Mouse (Mus musculus): Measurements from ENCODE around the gene Bdnf. TPM values are rescaled to one million over a fixed set of nuclear protein-coding genes. Genes with fewer than 3 reads are reported as not detected.

The Bdnf gene
- polyA plus RNA-seq, 1 experiment from 2014 or later, result 3.4 TPM

- 63% methylated on average over 6 of the region's 6 CpGs for WGBS
These were observed 51.3 kb downstream of the Bdnf start for GRCm38 (mm10) chr2:109725831-109726230.

GRCm38 (mm10) chr2:109729221-109729620 is 54.7 kb downstream of the Bdnf start:
- peaks cover 20% of the 10 kb centered on the region for H3K4me1 ChIP-seq
- WGBS, result 91% methylated on average over 1 of the region's 1 CpGs
- H3K27ac ChIP-seq (replicated peaks), result no peak overlapping the region
- H3K4me3 ChIP-seq, result no peak overlapping the region
- H3K27me3 ChIP-seq (replicated peaks; ENCODE audit: low read depth, poor library complexity, severe bottlenecking), result no peaks in the 10 kb centered on the region
- no peaks in the 10 kb centered on the region for H3K9me3 ChIP-seq
- no peak for DNase-seq (ENCODE audit: low spot score)
- H3K36me3 ChIP-seq (replicated peaks), result no peaks in the 10 kb centered on the region

More at GRCm38 (mm10) chr2:109725831-109726230, 51.3 kb downstream of the Bdnf start:
- no peak overlapping the region for H3K27ac ChIP-seq (replicated peaks)
- H3K4me1 ChIP-seq, result peaks cover 6% of the 10 kb centered on the region
- H3K27me3 ChIP-seq (replicated peaks; ENCODE audit: low read depth, poor library complexity, severe bottlenecking), result no peaks in the 10 kb centered on the region
- no peak overlapping the region for H3K4me3 ChIP-seq
- peaks cover 8% of the 10 kb centered on the region for H3K36me3 ChIP-seq (replicated peaks)
- H3K9me3 ChIP-seq, result no peaks in the 10 kb centered on the region
- DNase-seq (ENCODE audit: low spot score), result no peak

DNA sequence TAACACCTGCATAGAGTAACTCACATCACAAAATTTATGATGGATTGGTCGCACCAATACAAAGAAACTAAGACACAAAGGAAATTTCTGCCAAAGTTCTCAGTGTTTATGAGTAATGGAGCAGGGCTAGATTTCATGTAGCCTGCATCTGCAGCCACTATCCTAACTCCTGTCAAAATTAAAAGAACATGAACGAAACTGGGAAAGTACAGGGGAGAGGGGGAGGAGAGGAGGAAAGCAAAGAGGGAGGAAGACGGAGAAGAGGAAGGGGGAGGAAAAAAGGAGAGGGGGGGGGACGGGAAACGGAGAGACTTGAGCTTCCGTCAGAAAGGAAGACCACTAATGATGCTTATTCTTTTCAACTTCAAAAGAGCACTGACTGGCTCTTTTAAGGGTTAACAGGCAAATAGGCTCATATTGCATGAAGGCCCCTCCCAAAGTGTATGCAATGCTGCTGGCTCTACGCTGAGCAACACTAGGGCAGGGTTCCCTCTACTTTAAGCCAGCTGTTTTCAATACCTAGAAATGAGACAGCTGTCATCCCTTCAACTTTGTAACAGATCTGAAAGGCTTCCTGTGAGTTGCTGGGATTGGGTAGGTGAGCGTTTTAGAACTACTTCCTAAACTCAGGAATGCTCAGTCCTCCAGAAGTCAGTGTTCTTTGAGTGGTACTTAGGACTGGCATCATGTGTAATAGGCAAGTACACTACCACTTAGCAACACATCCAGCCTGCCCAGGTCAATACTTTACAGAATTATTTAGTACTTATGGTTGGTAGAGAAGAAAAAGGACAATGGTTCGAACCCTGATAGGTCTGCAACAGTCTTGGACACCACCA is 58.9 kb downstream of the Bdnf start:
- H3K36me3 ChIP-seq (replicated peaks), result no peaks in the 10 kb centered on the region
- H3K9me3 ChIP-seq, result no peaks in the 10 kb centered on the region
- peaks cover 31% of the 10 kb centered on the region for H3K4me1 ChIP-seq
- H3K27ac ChIP-seq (replicated peaks), result peak overlapping the region; percentile 35; the same call in 1 of the 2 replicates
- 47% methylated on average over 9 of the region's 9 CpGs for WGBS
- no peaks in the 10 kb centered on the region for H3K27me3 ChIP-seq (replicated peaks; ENCODE audit: low read depth, poor library complexity, severe bottlenecking)
- DNase-seq (ENCODE audit: low spot score), result peak; percentile 32
- H3K4me3 ChIP-seq, result no peak overlapping the region

DNA sequence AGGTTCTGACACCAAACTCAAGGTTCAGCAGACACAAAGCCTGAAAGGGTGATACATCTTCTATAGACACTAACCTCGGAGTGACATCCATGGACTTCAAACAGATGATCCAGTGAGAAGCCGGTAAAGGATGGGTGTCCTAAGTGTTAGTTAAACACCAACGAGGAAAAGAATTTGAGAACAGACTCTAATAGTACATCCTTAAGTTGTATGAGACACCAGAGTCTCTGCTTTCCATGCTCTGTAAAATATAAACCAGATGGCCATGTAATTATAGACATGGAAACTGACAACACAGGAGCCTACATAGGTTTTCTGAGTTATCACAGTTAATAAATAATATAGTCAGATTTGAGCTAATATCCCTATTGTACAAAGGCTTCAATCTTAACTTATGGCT is 59.7 kb downstream of the Bdnf start:
- Histone ChIP-seq H3K4me3 (no peak overlapping the region), H3K4me1 (peaks cover 31% of the 10 kb centered on the region), H3K27me3 (replicated peaks; ENCODE audit: low read depth, poor library complexity, severe bottlenecking) (no peaks in the 10 kb centered on the region), H3K36me3 (replicated peaks) (no peaks in the 10 kb centered on the region), H3K9me3 (no peaks in the 10 kb centered on the region), H3K27ac (replicated peaks) (no peak overlapping the region)
- 88% methylated on average over 3 of the region's 3 CpGs for WGBS
- no peak for DNase-seq (ENCODE audit: low spot score)

DNA sequence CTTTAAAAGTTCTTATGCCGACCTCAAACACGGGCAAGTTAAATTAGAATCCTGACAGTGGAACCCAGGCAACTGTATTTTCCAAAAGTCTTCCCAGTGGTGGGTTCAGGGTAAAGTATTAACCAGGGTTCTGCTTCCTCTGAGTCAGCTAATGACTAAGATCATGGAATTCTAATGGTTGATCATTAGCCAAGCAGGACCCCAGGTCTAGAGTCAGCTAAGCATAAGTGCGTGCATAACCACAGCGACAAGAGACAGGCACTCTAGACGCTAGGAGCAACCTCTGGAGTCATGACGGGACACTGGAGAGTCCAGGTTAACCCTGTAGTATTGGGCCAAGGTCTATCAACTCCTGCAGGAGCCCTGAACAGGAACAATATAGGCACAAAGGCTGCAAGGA is 60.2 kb downstream of the Bdnf start:
- H3K4me3 ChIP-seq, result no peak overlapping the region
- no peak for DNase-seq (ENCODE audit: low spot score)
- H3K27ac ChIP-seq (replicated peaks), result peak overlapping the region; percentile 24; the same call in 1 of the 2 replicates
- H3K4me1 ChIP-seq, result peaks cover 31% of the 10 kb centered on the region
- H3K36me3 ChIP-seq (replicated peaks), result no peaks in the 10 kb centered on the region
- no peaks in the 10 kb centered on the region for H3K9me3 ChIP-seq
- H3K27me3 ChIP-seq (replicated peaks; ENCODE audit: low read depth, poor library complexity, severe bottlenecking), result no peaks in the 10 kb centered on the region
- WGBS, result 93% methylated on average over 6 of the region's 6 CpGs

- 50% methylated on average over 7 of the region's 7 CpGs for WGBS
- no peak overlapping the region for H3K27ac ChIP-seq (replicated peaks)
- no peak for DNase-seq (ENCODE audit: low spot score)
- H3K27me3 ChIP-seq (replicated peaks; ENCODE audit: low read depth, poor library complexity, severe bottlenecking), result no peaks in the 10 kb centered on the region
- peaks cover 31% of the 10 kb centered on the region for H3K4me1 ChIP-seq
- no peaks in the 10 kb centered on the region for H3K36me3 ChIP-seq (replicated peaks)
- no peak overlapping the region for H3K4me3 ChIP-seq
- H3K9me3 ChIP-seq, result no peaks in the 10 kb centered on the region
These were observed 60.8 kb downstream of the Bdnf start for GRCm38 (mm10) chr2:109735347-109735746.

DNA sequence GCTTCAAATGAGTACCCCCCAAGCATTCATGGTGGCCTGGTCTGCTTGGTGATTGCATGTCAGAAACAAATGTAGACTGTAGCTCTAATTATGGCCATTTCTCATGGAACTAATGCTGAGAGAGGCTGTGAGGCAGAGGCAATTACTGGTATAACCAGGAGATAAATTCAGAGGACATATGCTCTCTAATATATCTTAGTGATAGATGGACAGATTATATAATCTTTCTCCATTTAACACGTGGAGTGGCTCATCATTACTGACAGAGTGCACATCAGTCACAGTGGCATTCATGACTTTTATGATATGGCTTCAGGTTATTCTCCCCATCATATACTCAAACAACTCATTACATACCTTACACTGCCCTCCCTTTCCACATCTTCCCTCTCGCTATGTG is 61.8 kb downstream of the Bdnf start:
- WGBS, result 88% methylated on average over 2 of the region's 2 CpGs
- H3K9me3 ChIP-seq, result no peaks in the 10 kb centered on the region
- no peak overlapping the region for H3K27ac ChIP-seq (replicated peaks)
- H3K4me1 ChIP-seq, result peaks cover 31% of the 10 kb centered on the region
- H3K4me3 ChIP-seq, result no peak overlapping the region
- no peaks in the 10 kb centered on the region for H3K36me3 ChIP-seq (replicated peaks)
- no peak for DNase-seq (ENCODE audit: low spot score)
- H3K27me3 ChIP-seq (replicated peaks; ENCODE audit: low read depth, poor library complexity, severe bottlenecking), result no peaks in the 10 kb centered on the region

DNA sequence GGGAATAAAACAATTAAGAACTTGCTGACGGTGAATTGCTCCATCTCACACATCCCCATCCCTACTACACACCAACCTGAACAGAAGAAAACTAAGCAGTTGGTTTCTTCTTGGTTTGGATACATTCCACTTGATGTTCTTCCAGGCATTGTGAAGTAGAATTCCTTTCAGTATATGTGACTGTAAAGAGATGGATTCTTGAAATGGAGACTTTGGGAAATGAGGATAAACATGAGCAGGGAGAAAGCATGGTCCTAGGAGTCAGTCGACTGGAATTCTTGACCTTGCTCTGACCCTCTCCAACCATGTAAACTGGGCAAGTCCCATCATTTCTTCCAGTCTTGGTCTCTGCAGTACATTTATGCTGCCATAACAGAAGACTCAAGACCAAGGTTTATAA is 63.8 kb downstream of the Bdnf start:
- H3K36me3 ChIP-seq (replicated peaks), result no peaks in the 10 kb centered on the region
- no peaks in the 10 kb centered on the region for H3K27me3 ChIP-seq (replicated peaks; ENCODE audit: low read depth, poor library complexity, severe bottlenecking)
- no peak for DNase-seq (ENCODE audit: low spot score)
- peaks cover 29% of the 10 kb centered on the region for H3K4me1 ChIP-seq
- WGBS, result 84% methylated on average over 2 of the region's 2 CpGs
- no peaks in the 10 kb centered on the region for H3K9me3 ChIP-seq
- H3K4me3 ChIP-seq, result no peak overlapping the region
- H3K27ac ChIP-seq (replicated peaks), result no peak overlapping the region

- no peaks in the 10 kb centered on the region for H3K36me3 ChIP-seq (replicated peaks)
- H3K27me3 ChIP-seq (replicated peaks; ENCODE audit: low read depth, poor library complexity, severe bottlenecking), result no peaks in the 10 kb centered on the region
- H3K4me1 ChIP-seq, result peaks cover 10% of the 10 kb centered on the region; the same call in 1 of the 2 replicates
- 69% methylated on average over 3 of the region's 3 CpGs for WGBS
- H3K9me3 ChIP-seq, result no peaks in the 10 kb centered on the region
- DNase-seq (ENCODE audit: low spot score), result no peak
- H3K27ac ChIP-seq (replicated peaks), result no peak overlapping the region
- no peak overlapping the region for H3K4me3 ChIP-seq
These were observed 68.9 kb downstream of the Bdnf start for GRCm38 (mm10) chr2:109743208-109743960.

DNA sequence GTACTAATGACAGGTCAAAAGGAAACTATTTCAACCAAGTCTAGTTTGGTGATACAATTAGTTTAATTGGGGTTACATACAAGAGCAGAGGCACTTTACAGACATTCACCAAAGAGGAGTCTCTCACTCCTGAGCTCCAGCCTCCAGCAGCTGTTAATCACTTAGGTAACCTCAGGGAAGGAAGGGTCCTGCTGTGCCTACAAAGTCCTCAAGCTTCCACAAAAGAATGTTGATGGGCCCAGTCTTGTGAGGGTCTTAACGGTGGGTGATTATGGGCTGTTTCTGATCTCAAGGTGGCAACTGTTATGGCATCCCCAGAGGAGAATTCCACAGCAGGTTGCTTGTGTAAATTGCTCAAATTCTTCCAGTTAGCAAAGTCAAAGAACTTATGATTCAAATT is 71.7 kb downstream of the Bdnf start:
- H3K27ac ChIP-seq (replicated peaks), result no peak overlapping the region
- H3K36me3 ChIP-seq (replicated peaks), result no peaks in the 10 kb centered on the region

GRCm38 (mm10) chr2:109748412-109748811 is 73.9 kb downstream of the Bdnf start:
- Histone ChIP-seq H3K4me3 (no peak overlapping the region), H3K4me1 (peaks cover 4% of the 10 kb centered on the region; the same call in 1 of the 2 replicates), H3K27ac (replicated peaks) (no peak overlapping the region), H3K9me3 (no peaks in the 10 kb centered on the region), H3K27me3 (replicated peaks; ENCODE audit: low read depth, poor library complexity, severe bottlenecking) (no peaks in the 10 kb centered on the region), H3K36me3 (replicated peaks) (no peaks in the 10 kb centered on the region)
- DNase-seq (ENCODE audit: low spot score), result no peak

More for the DNA sequence above, 71.7 kb downstream of the Bdnf start:
- Histone ChIP-seq H3K4me3 (no peak overlapping the region), H3K9me3 (no peaks in the 10 kb centered on the region), H3K4me1 (peaks cover 10% of the 10 kb centered on the region; the same call in 1 of the 2 replicates), H3K27me3 (replicated peaks; ENCODE audit: low read depth, poor library complexity, severe bottlenecking) (no peaks in the 10 kb centered on the region)
- WGBS, result 5% methylated on average over 1 of the region's 1 CpGs
- DNase-seq (ENCODE audit: low spot score), result no peak

- H3K4me1 ChIP-seq, result no peaks in the 10 kb centered on the region; the same call in 1 of the 2 replicates
- no peaks in the 10 kb centered on the region for H3K9me3 ChIP-seq
- H3K4me3 ChIP-seq, result no peak overlapping the region
- no peaks in the 10 kb centered on the region for H3K27me3 ChIP-seq (replicated peaks; ENCODE audit: low read depth, poor library complexity, severe bottlenecking)
- H3K27ac ChIP-seq (replicated peaks), result no peak overlapping the region
- H3K36me3 ChIP-seq (replicated peaks), result no peaks in the 10 kb centered on the region
- 84% methylated on average over 4 of the region's 4 CpGs for WGBS
- DNase-seq (ENCODE audit: low spot score), result no peak
These were observed 74.3 kb downstream of the Bdnf start for GRCm38 (mm10) chr2:109748815-109749214.

DNA sequence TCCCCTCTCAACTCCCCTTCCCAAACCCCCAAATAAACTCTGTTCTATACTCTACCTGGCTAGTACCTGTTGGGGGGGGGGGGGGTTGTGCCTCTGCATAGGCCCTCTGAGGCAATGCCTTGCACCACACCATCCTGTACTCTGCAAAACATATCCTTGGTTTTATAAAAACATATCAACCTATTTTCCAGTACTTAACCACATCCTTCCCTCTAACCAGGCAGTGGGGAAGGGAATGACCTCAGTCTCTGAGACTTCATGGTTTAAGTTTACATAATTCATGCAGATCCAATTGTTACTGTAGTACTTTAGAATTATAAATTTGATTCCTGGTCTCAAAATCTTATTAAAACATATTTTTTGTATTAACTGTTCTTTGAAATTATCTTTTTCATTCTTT is 75.5 kb downstream of the Bdnf start:
- H3K4me3 ChIP-seq, result no peak overlapping the region
- no peaks in the 10 kb centered on the region for H3K27me3 ChIP-seq (replicated peaks; ENCODE audit: low read depth, poor library complexity, severe bottlenecking)
- no peaks in the 10 kb centered on the region for H3K4me1 ChIP-seq
- no peaks in the 10 kb centered on the region for H3K36me3 ChIP-seq (replicated peaks)
- no peak for DNase-seq (ENCODE audit: low spot score)
- no peak overlapping the region for H3K27ac ChIP-seq (replicated peaks)
- H3K9me3 ChIP-seq, result no peaks in the 10 kb centered on the region
